Mouse (Mus musculus): ENCODE results near the gene Ccl9.

GRCm38 (mm10) chr11:83604698-83605097, 26.3 kb upstream of the Ccl9 start:
- no peak for TF ChIP-seq CTCF (IDR thresholded peaks at IDR 0.05)
- no peak for TF ChIP-seq POLR2A (IDR thresholded peaks at IDR 0.05; ENCODE audit: insufficient read depth, low read depth, low read length)
- no peak for TF ChIP-seq EP300 (IDR thresholded peaks at IDR 0.05; ENCODE audit: insufficient read depth, low read depth, low read length)
